Mouse (Mus musculus) MN1 (cell line): Measurements from ENCODE around the gene Ints11.

ENCODE experiments used
- DNase-seq: peaks from one replicate; pipeline ENCODE4 v3.0.0-alpha.2; 2016; ENCODE audit warnings: low spot score

Ints11 gene

DNA sequence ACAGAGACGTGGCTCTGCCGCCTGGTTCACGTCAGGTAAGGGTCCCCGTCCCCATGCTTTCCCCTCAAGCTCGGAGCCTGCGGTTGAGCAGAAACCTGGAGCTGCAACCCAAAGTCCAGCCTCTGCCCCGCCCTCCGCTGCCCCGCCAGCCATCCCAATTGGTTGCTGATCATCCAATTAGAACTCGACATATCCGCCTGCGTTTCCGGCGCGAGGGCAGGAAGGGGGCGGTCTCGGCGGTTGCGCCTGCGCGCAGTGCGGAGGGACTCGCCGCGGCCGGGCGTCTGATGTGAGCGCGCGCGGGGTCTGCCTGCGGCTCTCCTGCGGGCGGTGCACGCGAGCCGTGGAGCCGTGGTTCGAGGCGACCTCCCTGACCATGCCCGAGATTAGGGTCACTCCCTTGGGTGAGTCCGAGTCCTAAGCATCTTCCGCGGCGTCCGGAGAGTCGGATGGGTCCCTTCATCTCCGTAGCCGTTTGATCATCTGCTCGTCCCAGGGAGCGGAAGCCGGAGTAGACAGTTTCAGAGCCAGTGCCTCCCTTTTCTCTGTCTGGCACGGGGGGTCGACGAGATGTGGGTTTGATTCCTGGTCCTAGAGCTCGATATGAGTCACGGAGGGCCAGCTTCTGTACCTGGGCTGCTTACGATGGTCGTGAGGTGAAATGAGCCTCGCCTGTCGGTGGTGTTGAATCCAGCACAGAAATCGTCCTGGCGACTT is at the start of gene Ints11, which contains the start of gene Cptp:
Gene Ints11, plus strand, starts transcription at position 230 of the 717 bp plus-strand sequence.
Gene Cptp, minus strand, starts transcription at position 124 of the 717 bp plus-strand sequence.
- peak; percentile 97 for DNase-seq

DNA sequence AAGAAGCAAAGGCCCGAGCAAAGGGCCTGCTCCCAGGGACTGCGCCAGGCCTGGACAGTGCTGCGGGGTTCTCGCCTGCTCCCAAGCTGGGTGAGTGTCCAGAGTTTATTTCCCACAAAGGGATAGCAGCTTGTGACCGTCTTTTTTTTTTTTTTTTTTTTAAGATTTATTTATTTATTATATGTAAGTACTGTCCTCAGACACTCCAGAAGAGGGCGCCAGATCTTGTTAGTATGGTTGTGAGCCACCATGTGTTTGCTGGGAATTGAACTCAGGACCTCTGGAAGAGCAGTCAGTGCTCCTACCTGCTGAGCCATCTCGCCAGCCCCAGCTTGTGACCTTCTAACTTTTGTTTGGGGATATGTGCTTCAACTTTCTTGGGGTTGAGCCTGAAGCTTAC is 48.3 kb upstream of the Ints11 start:
- DNase-seq = peak; percentile 47

DNA sequence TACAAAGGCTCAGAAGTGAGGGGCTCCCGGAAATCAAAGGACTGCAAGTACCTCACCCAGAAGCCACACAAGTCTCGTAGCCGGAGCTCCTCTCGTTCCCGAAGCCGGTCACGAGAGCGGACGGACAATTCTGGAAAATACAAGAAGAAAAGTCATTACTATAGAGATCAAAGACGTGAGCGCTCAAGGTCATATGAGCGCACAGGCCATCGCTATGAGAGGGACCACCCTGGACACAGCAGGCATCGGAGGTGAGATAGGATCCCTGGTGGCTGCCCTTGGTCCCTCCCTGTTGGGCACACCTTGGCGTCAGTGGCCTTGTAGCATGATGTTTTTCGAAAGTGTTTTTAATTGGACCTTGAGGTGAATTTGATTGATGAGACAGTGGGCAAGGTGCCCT is 45.9 kb upstream of the Ints11 start:
- DNase-seq = no peak

GRCm38 (mm10) chr4:155829866-155830265 is 39.5 kb upstream of the Ints11 start:
- DNase-seq = no peak

DNA sequence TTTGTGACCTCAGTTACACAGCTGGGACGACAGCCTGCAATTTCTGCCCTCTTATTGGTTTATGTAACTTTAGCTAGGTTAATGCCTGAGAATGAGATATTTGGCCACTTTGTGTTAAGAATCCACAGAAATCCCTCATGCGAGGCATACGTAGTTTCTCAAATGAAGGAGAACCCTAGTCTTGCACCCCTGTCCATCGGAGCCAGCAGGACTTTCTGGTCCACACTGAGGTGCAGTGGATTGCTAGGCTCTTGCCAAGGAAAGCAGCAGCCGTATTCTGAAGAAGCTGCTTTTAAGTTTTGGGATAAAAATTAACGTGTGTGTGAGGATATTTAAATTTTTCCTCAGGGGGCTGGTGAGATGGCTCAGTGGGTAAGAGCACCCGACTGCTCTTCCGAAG is 38.8 kb upstream of the Ints11 start:
- no peak for DNase-seq

- DNase-seq = peak; percentile 98
Observed at GRCm38 (mm10) chr4:155831205-155831766, 38.1 kb upstream of the Ints11 start, which contains the start of gene Aurkaip1. Gene Aurkaip1, plus strand, starts transcription at chr4:155831272.

- DNase-seq = peak; percentile 39
Observed at GRCm38 (mm10) chr4:155831831-155832230, 37.5 kb upstream of the Ints11 start.

- no peak for DNase-seq
Observed at GRCm38 (mm10) chr4:155832321-155832720, 37.0 kb upstream of the Ints11 start.

DNA sequence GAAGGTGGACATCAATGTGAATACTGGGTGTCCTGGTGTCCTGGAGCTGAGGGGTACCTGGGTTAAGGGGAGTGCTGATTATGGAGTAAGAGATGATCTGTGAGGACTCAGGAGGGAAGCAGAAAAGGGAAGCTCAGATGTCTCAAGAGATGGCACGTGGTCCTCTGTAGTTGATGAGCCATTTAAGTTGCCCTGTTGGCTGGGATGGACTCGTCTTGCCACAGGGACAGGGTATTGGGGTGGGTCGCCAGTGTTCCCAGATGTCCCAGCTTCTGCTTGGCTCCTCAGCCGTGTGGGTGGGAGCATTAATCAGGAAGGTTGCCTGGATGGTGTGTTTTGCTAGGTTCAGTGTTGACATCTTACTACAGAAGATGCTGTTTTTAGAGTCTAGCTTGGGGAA is 36.1 kb upstream of the Ints11 start:
- no peak for DNase-seq

GRCm38 (mm10) chr4:155833836-155834235 is 35.5 kb upstream of the Ints11 start:
- DNase-seq = peak; percentile 88

- DNase-seq = no peak
Observed at GRCm38 (mm10) chr4:155837404-155838010, 31.8 kb upstream of the Ints11 start.

- peak; percentile 32 for DNase-seq
Observed at GRCm38 (mm10) chr4:155838187-155839153, 30.9 kb upstream of the Ints11 start.

- peak; percentile 94 for DNase-seq
Observed at GRCm38 (mm10) chr4:155839483-155839910, 29.8 kb upstream of the Ints11 start, which contains the start of gene Mxra8. Gene Mxra8, plus strand, starts transcription at chr4:155839680.

GRCm38 (mm10) chr4:155840076-155841002 is 29.0 kb upstream of the Ints11 start:
- DNase-seq = no peak

DNA sequence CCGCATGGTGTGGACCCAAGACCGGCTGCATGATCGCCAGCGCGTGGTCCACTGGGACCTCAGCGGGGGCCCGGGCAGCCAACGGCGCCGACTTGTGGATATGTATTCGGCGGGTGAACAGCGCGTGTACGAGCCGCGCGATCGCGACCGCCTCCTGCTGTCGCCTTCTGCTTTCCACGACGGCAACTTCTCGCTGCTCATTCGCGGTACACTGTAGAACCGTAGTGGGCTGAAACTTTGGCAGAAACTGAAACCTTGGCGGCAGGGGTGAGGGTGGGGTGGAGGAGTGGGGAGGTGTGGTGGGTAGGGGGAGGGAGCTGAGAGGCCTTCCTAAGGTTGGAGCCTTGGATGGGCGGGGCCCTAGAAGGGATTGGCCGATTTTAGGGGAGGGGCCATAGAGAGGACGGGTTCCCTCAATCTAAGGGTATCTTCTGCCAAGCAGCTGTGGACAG is 28.3 kb upstream of the Ints11 start:
- peak; percentile 59 for DNase-seq

GRCm38 (mm10) chr4:155841651-155842270 is 27.6 kb upstream of the Ints11 start:
- no peak for DNase-seq

DNA sequence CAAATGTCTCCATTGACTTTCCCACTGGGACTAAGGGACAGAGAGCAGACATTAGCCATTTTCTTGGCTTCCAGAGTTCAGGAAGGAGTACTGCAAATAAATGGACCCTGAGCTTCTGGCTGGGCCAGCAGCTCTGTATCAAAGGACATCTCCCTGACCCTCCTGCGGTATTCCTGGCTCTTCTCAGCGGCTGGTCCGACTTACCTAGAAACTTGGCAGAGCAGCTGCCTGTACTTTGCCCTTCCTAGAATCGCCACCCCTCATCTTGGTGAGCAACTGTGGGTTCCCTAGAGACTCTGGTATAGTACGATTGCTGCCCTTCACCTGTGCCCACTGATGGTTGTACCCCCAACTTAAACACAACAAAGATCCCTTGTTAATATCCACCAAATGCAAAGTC is 26.1 kb upstream of the Ints11 start:
- no peak for DNase-seq

DNA sequence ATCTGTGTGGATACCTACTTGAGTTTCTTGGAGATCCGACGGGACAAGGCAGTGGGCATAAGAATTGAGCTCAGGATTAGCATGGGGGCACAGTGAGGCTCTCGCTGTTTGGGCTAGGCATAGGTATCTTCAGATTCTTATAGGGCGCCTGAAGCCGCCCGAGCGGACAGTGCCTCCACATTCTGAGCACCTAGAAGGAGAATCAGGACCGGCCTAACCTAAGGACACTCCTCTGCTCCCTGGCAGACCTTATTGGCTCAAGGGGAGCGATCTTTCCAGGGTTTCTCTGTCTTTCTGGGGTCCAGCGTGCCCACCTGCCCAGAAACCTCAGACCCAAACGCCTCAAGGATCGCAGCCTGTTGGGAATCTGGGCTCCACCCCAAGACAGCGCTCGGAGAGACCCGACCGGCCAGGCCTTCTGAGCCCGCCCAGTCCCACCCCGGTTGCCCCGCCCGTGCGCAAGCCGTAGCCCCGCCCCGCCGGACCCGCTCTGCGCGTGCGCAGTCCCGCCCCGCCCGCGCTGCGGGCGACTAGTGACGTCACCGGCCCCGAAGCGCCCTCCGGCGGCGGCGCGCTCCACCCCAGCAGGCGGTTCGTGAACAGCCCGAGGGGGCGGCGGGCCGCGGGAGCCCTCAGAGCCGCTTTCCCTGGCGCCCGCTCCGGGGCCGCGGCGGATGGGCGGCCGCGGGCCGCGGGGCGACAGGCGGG is 22.3 kb upstream of the Ints11 start, which contains the start of gene Dvl1:
Gene Dvl1, plus strand, starts transcription at position 532 of the 708 bp plus-strand sequence.
- DNase-seq = peak; percentile 94

DNA sequence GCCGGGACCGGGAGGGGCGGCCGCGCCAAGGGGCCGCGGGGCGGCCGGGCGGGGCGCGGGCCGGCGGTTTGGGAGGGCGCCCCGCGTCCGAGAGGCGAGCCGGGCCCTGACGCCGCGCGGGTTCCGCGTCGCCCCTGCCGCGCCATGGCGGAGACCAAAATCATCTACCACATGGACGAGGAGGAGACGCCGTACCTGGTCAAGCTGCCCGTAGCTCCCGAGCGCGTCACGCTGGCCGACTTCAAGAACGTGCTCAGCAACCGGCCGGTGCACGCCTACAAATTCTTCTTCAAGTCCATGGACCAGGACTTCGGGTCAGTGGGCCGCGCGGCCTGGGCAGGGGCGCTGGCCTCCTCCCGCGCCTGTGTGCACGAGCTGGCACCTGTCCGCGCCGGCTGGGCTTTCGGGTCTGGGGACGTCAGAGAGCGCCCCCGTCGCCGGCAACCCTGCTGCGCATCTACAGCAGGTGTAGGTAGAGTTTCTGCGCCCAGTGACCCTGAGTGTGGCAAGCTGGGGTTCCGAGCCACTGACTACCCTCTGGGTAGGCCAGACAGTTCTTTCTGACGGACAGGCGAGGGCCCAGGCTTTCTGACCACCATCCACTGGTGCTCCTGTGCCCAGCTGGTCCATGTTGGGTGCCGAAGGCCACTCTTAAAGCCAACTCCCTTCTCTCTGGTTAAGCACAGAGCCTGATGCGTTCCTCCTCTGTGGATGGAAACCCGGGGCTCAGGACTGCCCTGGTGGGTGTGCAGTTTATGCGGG is 21.6 kb upstream of the Ints11 start:
- peak; percentile 51 for DNase-seq
